Mouse (Mus musculus) E14TG2a.4 (cell line): ENCODE data around the gene Tob2.

Experiments used
- CTCF ChIP-seq: conservative IDR thresholded peaks from 2 replicates; pipeline ENCODE4 v1.5.1; 2014; ENCODE audit warnings: low read length
- NANOG ChIP-seq: IDR thresholded peaks from 2 replicates; pipeline ENCODE4 v1.6.1; 2014; ENCODE audit warnings: borderline replicate concordance, low read length, mixed read lengths
- POU5F1 ChIP-seq: IDR thresholded peaks from 2 replicates; pipeline ENCODE4 v1.6.1; 2014; ENCODE audit warnings: low read length, borderline replicate concordance

GRCm38 (mm10) chr15:81891140-81891802 lies 32.7 kb upstream of the Tob2 start:
- TF ChIP-seq CTCF (no peak), POU5F1 (no peak), NANOG (no peak)
